ENCODE assay signal across 19 mouse cellular contexts in genomic region chr16:59880073-59880472, GRCm38 (mm10).
DNase-seq lines count a peak whose midpoint lies in the region; TF ChIP-seq lines count a peak whose summit lies in the region.
"Had no signal": no experiment of that assay in that cellular context is flagged by ENCODE, and none has a peak within 500 bp of the region (broad histone marks: within the 10 kb centered on the region; RNA-seq: fewer than 3 reads in every experiment).

No protein-coding gene starts in this region.

- H3K79me2 ChIP-seq in CH12.LX (replicated peaks; ENCODE audit: control insufficient read depth, extremely low read depth, insufficient read depth, poor library complexity, severe bottlenecking): no peaks in the 10 kb centered on the region

- no peaks in the 10 kb centered on the region for H3K27me3 ChIP-seq in CH12.LX (replicated peaks)
- H3K27me3 ChIP-seq: Patski had no signal

- peaks cover 0 to 14% of the 10 kb centered on the region in 2 experiments; a peak in 2 of 4 replicates for H3K4me1 ChIP-seq in CH12.LX (ENCODE audit: control insufficient read depth in 1 of 2, insufficient read depth in 2 of 2)

- no peaks in the 10 kb centered on the region for H3K36me3 ChIP-seq in CH12.LX (replicated peaks in 1 of 2; ENCODE audit: control insufficient read depth in 1 of 2, insufficient read depth in 1 of 2, low read length in 1 of 2)
- H3K36me3 ChIP-seq: G1E had no signal

- H3K27ac ChIP-seq in CH12.LX (ENCODE audit: insufficient read depth, low read depth): no peak overlapping the region
- H3K27ac ChIP-seq in layer of hippocampus, adult 2 months: no peak overlapping the region

- no peak overlapping the region for H3K4me3 ChIP-seq in CH12.LX (replicated peaks in 1 of 3; ENCODE audit: low read depth in 2 of 3, low read length in 2 of 3, poor library complexity in 1 of 3)
- H3K4me3 ChIP-seq in layer of hippocampus, adult 2 months: no peak overlapping the region

- no peak overlapping the region for H3K9ac ChIP-seq in CH12.LX (ENCODE audit: insufficient read depth, low read depth)

- no peak for TF ChIP-seq CTCF in CH12.LX (conservative IDR thresholded peaks at IDR 0.05 in 1 of 2, IDR thresholded peaks at IDR 0.05 in 1 of 2; ENCODE audit: low read depth in 2 of 2, low read length in 2 of 2)
- TF ChIP-seq CTCF in layer of hippocampus, adult 2 months (conservative IDR thresholded peaks at IDR 0.05): no peak

- peak; percentile 69 for TF ChIP-seq EP300 in CH12.LX (IDR thresholded peaks at IDR 0.05; ENCODE audit: low read length)

- peak; percentile 59 for DNase-seq in CH12.LX (ENCODE audit: extremely low read depth)
- peak; percentile 11 for DNase-seq in NIH3T3 (ENCODE audit: low read depth)
- DNase-seq in layer of hippocampus, adult 2 months (ENCODE audit: low spot score in 2 of 2): no peak
- no peak for DNase-seq in adrenal gland, adult 18-20 months (ENCODE audit: low spot score in 2 of 2)
- DNase-seq: adrenal gland, adult 2 months; adrenal gland, adult 8-10 months; adrenal gland, postnatal 10 days; adrenal gland, postnatal 14 days; adrenal gland, postnatal 25 days; adrenal gland, postnatal 36 days; B cell, adult 2 months; cerebellum, adult 11 months; cerebellum, adult 11-12 months; cerebellum, adult 18-20 months; cerebellum, adult 2 months; cerebellum, adult 8-10 months; cerebellum, adult 9-10 months had no signal

- no peak for TF ChIP-seq RAD21 in CH12.LX (IDR thresholded peaks at IDR 0.05; ENCODE audit: low read depth, low read length)

- dilution Hi-C loops in CH12.LX (cut with MboI; ENCODE audit: extremely low pct_ligation_motif_present, extremely low pct_unique_long_range_greater_than_20kb, low sequenced_read_pairs): no loop called here

- H3K9me3 ChIP-seq in CH12.LX (replicated peaks; ENCODE audit: low read length): no peaks in the 10 kb centered on the region
- H3K9me3 ChIP-seq: G1E had no signal

- peak overlapping the region; percentile 12; the same call in 1 of the 2 replicates for H3K4me2 ChIP-seq in CH12.LX (ENCODE audit: insufficient read depth, low read depth, poor library complexity, severe bottlenecking)

- in situ Hi-C loops in CH12.LX (cut with MboI; ENCODE audit: low pct_ligation_motif_present, low pct_unique_long_range_greater_than_20kb, low sequenced_read_pairs): no loop called here

- TF ChIP-seq POLR2A in CH12.LX (IDR thresholded peaks at IDR 0.05; ENCODE audit: low read depth, low read length): no peak

TF ChIP-seq in CH12.LX, 34 proteins besides CTCF, POLR2A, EP300 and RAD21:
- TF ChIP-seq ETS1 (conservative IDR thresholded peaks at IDR 0.05; ENCODE audit: low read depth, low read length) (peak; percentile 73), JUN (IDR thresholded peaks at IDR 0.05; ENCODE audit: insufficient read depth, low read depth, low read length) (no peak), CHD1 (IDR thresholded peaks at IDR 0.05; ENCODE audit: low read depth, low read length) (no peak), IRF4 (IDR thresholded peaks at IDR 0.05; ENCODE audit: low read depth, low read length) (peak; percentile 88), MAFK (IDR thresholded peaks at IDR 0.05; ENCODE audit: insufficient replicate concordance, low read length) (no peak), PAX5 (IDR thresholded peaks at IDR 0.05; ENCODE audit: low read length) (no peak), ELF1 (IDR thresholded peaks at IDR 0.05; ENCODE audit: low read depth, low read length) (no peak), MAZ (IDR thresholded peaks at IDR 0.05; ENCODE audit: low read depth, low read length) (no peak), MEF2A (IDR thresholded peaks at IDR 0.05; ENCODE audit: borderline replicate concordance, low read depth, low read length) (no peak), TCF12 (IDR thresholded peaks at IDR 0.05; ENCODE audit: low read depth, low read length) (no peak), HCFC1 (IDR thresholded peaks at IDR 0.05; ENCODE audit: low read depth, low read length) (no peak), NELFE (IDR thresholded peaks at IDR 0.05; ENCODE audit: low read depth, low read length) (no peak), E2F4 (IDR thresholded peaks at IDR 0.05; ENCODE audit: insufficient replicate concordance, low read depth, low read length) (no peak)

Comparison
In these comparisons a context has a peak if more than half of its experiments do, and no peak if none do; other contexts are left out.
1. DNase-seq: peak in CH12.LX (single experiment) and NIH3T3 (single experiment); none in layer of hippocampus, adult 2 months (0 of 2) and adrenal gland, adult 18-20 months (0 of 2).